17 mouse cellular contexts compared by ENCODE assay signal in genomic region chrX:102588560-102588959, GRCm38 (mm10). TPM values are rescaled to one million over a fixed set of nuclear protein-coding genes. Genes with fewer than 3 reads are reported as not detected.
DNase-seq lines count a peak whose midpoint lies in the region; ATAC-seq lines count a peak whose summit lies in the region.
"Had no signal": no experiment of that assay in that cellular context is flagged by ENCODE, and none has a peak within 500 bp of the region (broad histone marks: within the 10 kb centered on the region; RNA-seq: fewer than 3 reads in every experiment).

No protein-coding gene starts in this region.

- no peak overlapping the region for H3K9ac ChIP-seq in hindbrain, embryonic 16.5 days (ENCODE audit: low read depth, low read length)
- H3K9ac ChIP-seq: embryonic facial prominence, embryonic 12.5 days; heart, embryonic 13.5 days; hindbrain, embryonic 12.5 days had no signal

- peak; percentile 2 for DNase-seq in cerebellum, adult 9-11 months
- no peak for DNase-seq in cerebellum, adult 11 months
- DNase-seq in hindbrain, embryonic 10.5 days (ENCODE audit: low spot score): no peak
- peak; percentile 6 to 18 for DNase-seq in layer of hippocampus, postnatal 10 days (ENCODE audit: low spot score in 2 of 2)
- DNase-seq in layer of hippocampus, adult 9-10 months (ENCODE audit: low spot score): no peak
- DNase-seq in brain, adult 2 months (ENCODE audit: low read depth, low spot score): peak; percentile 5
- DNase-seq: adrenal gland, postnatal 10 days; cerebellum, adult 11-12 months; gastrocnemius, postnatal 36 days; heart, adult 11 months; heart, postnatal 36 days had no signal

- H3K4me3 ChIP-seq in hindbrain, embryonic 16.5 days (ENCODE audit: low read length): no peak overlapping the region
- no peak overlapping the region for H3K4me3 ChIP-seq in hindbrain, embryonic 10.5 days
- H3K4me3 ChIP-seq: embryonic facial prominence, embryonic 12.5 days; heart, embryonic 13.5 days; hindbrain, embryonic 12.5 days had no signal

- no peaks in the 10 kb centered on the region for H3K4me1 ChIP-seq in hindbrain, embryonic 16.5 days (ENCODE audit: control insufficient read depth, insufficient read depth, low read depth, low read length)
- H3K4me1 ChIP-seq in hindbrain, embryonic 10.5 days (replicated peaks): no peaks in the 10 kb centered on the region
- H3K4me1 ChIP-seq: embryonic facial prominence, embryonic 12.5 days; heart, embryonic 13.5 days; hindbrain, embryonic 12.5 days had no signal

- no peak overlapping the region for H3K27ac ChIP-seq in hindbrain, embryonic 16.5 days (ENCODE audit: low read depth, low read length)
- H3K27ac ChIP-seq in hindbrain, embryonic 10.5 days: no peak overlapping the region
- H3K27ac ChIP-seq: embryonic facial prominence, embryonic 12.5 days; heart, embryonic 13.5 days; hindbrain, embryonic 12.5 days had no signal

- H3K4me2 ChIP-seq in hindbrain, embryonic 16.5 days (ENCODE audit: low read length): no peak overlapping the region
- H3K4me2 ChIP-seq: embryonic facial prominence, embryonic 12.5 days; heart, embryonic 13.5 days; hindbrain, embryonic 12.5 days had no signal

- ATAC-seq in hindbrain, embryonic 16.5 days: peak; percentile 69
- ATAC-seq in megakaryocyte progenitor cell, adult 5-6 weeks (replicated peaks; ENCODE audit: poor library complexity): no peak
- ATAC-seq: intestine, embryonic 16.5 days had no signal

- no peaks in the 10 kb centered on the region for H3K27me3 ChIP-seq in hindbrain, embryonic 16.5 days (replicated peaks; ENCODE audit: control insufficient read depth, insufficient read depth, low read length)
- peaks cover 39% of the 10 kb centered on the region for H3K27me3 ChIP-seq in hindbrain, embryonic 10.5 days (ENCODE audit: insufficient read depth, poor library complexity, severe bottlenecking)
- H3K27me3 ChIP-seq: embryonic facial prominence, embryonic 12.5 days had no signal

- H3K36me3 ChIP-seq in hindbrain, embryonic 16.5 days (ENCODE audit: control insufficient read depth, insufficient read depth, low read length): no peaks in the 10 kb centered on the region
- no peaks in the 10 kb centered on the region for H3K36me3 ChIP-seq in hindbrain, embryonic 10.5 days
- H3K36me3 ChIP-seq: embryonic facial prominence, embryonic 12.5 days; hindbrain, embryonic 12.5 days had no signal

- 28% methylated on average over 1 of the region's 1 CpGs for WGBS in hindbrain, embryonic 16.5 days
- WGBS in hindbrain, embryonic 10.5 days: 63% methylated on average over 1 of the region's 1 CpGs

- no peaks in the 10 kb centered on the region for H3K9me3 ChIP-seq in hindbrain, embryonic 16.5 days (ENCODE audit: control insufficient read depth, low read length)
- no peaks in the 10 kb centered on the region for H3K9me3 ChIP-seq in hindbrain, embryonic 10.5 days
- H3K9me3 ChIP-seq: embryonic facial prominence, embryonic 12.5 days; heart, embryonic 13.5 days; hindbrain, embryonic 12.5 days had no signal

RNA-seq across cellular contexts. Expression of gene Phka1, which starts 55.5 kb away (rescaled TPM):
- polyA plus RNA-seq in hindbrain, embryonic 16.5 days (2015; fragmentation: Nextera tagmentation; extraction: Ambion mirVana): 8.9 and 9.9 TPM in 2 replicates
- 6.3 and 6.6 TPM in 2 replicates for polyA plus RNA-seq in hindbrain, embryonic 10.5 days (2016; fragmentation: Nextera tagmentation; extraction: Ambion mirVana)
- 10 to 100 TPM; 21.0 to 21.8 TPM for total RNA-seq in layer of hippocampus, postnatal 10 days (2021)
- 2.1 and 3.4 TPM in 2 replicates for total RNA-seq in megakaryocyte progenitor cell, adult 5-6 weeks (2015)
- 2.1 and 2.4 TPM in 2 replicates for total RNA-seq in megakaryocyte progenitor cell, adult 5-6 weeks (2017)

Comparison
In these comparisons a context has a peak if more than half of its experiments do, and no peak if none do; other contexts are left out.
1. DNase-seq: peak in cerebellum, adult 9-11 months (single experiment), layer of hippocampus, postnatal 10 days (2 of 2) and brain, adult 2 months (single experiment); none in cerebellum, adult 11 months (single experiment), hindbrain, embryonic 10.5 days (single experiment) and layer of hippocampus, adult 9-10 months (single experiment).
2. RNA of gene Phka1, which starts 55.5 kb away (total RNA-seq): 21.0 to 21.8 TPM in layer of hippocampus, postnatal 10 days; 2.1 to 3.4 TPM in megakaryocyte progenitor cell, adult 5-6 weeks; every median in the first group is over 4 times any median in the second.